Mouse (Mus musculus): ENCODE results near the gene Atxn1. TPM values are rescaled to one million over a fixed set of nuclear protein-coding genes. Genes with fewer than 3 reads are reported as not detected.

Gene Atxn1
- polyA plus RNA-seq, 1 experiment, result 34.9 TPM

DNA sequence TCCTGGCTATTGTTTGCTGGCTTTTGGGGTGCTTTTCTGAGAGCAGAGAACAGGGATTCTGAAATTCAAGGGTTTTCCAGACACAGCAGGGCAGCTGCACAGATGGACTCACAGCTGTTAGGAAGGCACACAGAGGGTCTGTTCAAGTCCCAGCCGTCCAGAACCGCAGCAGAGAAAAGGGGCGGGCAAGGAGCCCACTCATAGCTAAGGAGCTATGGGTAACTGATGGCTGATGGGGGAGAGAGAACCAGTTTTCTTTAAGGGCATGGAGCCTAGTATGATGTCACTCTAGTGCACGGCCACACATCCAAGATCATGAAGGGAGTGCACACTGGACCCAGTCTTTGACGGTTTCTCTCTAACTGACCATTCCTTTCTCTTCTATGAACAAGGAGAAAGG lies 200.5 kb downstream of the Atxn1 start:
- no peaks in the 10 kb centered on the region for H3K4me1 ChIP-seq (ENCODE audit: control insufficient read depth, insufficient read depth, insufficient read length, low read length)
- no peaks in the 10 kb centered on the region for H3K27me3 ChIP-seq (ENCODE audit: control insufficient read depth, insufficient read depth, low read length)
- no peak for TF ChIP-seq CTCF (IDR thresholded peaks at IDR 0.05; ENCODE audit: extremely low read depth, insufficient read length, insufficient replicate concordance, low read depth, low read length)
- TF ChIP-seq POLR2A (IDR thresholded peaks at IDR 0.05; ENCODE audit: low read depth, low read length), result no peak
- 92% methylated on average over 5 of the region's 5 CpGs for WGBS
- no peak overlapping the region for H3K4me3 ChIP-seq (ENCODE audit: low read depth, low read length)
- no peaks in the 10 kb centered on the region for H3K36me3 ChIP-seq (ENCODE audit: control insufficient read depth, insufficient read depth, low read length)
- H3K27ac ChIP-seq (ENCODE audit: insufficient read depth, low read depth, low read length), result no peak overlapping the region

DNA sequence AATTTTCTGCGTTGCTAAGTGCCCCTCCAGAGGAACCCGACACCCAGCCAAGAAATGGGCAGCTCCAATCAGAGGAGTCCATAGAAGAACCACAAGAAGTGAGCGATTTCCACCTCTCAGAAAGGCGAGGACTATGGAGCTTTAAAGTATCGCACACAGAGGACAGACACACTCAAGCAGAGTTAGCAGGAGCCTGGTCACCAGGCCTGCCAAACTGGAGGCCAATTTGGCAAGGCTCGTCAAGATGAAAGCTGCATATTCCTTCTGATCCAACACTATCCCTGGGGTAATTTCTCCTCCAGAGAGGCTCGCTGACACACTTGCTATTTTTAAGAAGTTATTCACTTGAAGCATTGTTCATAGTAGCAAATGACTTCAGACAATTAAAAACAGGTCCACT lies 202.5 kb downstream of the Atxn1 start:
- H3K4me1 ChIP-seq (ENCODE audit: control insufficient read depth, insufficient read depth, insufficient read length, low read length), result no peaks in the 10 kb centered on the region
- peaks cover 3% of the 10 kb centered on the region; the same call in 1 of the 2 replicates for H3K36me3 ChIP-seq (ENCODE audit: control insufficient read depth, insufficient read depth, low read length)
- no peak for TF ChIP-seq POLR2A (IDR thresholded peaks at IDR 0.05; ENCODE audit: low read depth, low read length)
- TF ChIP-seq CTCF (IDR thresholded peaks at IDR 0.05; ENCODE audit: extremely low read depth, insufficient read length, insufficient replicate concordance, low read depth, low read length), result no peak
- WGBS, result 81% methylated on average over 7 of the region's 7 CpGs
- no peak overlapping the region for H3K27ac ChIP-seq (ENCODE audit: insufficient read depth, low read depth, low read length)
- no peak overlapping the region for H3K4me3 ChIP-seq (ENCODE audit: low read depth, low read length)
- H3K27me3 ChIP-seq (ENCODE audit: control insufficient read depth, insufficient read depth, low read length), result no peaks in the 10 kb centered on the region

- Histone ChIP-seq H3K27ac (ENCODE audit: insufficient read depth, low read depth, low read length) (no peak overlapping the region), H3K27me3 (ENCODE audit: control insufficient read depth, insufficient read depth, low read length) (no peaks in the 10 kb centered on the region), H3K36me3 (ENCODE audit: control insufficient read depth, insufficient read depth, low read length) (peaks cover 3% of the 10 kb centered on the region), H3K4me3 (ENCODE audit: low read depth, low read length) (no peak overlapping the region), H3K4me1 (ENCODE audit: control insufficient read depth, insufficient read depth, insufficient read length, low read length) (peaks cover 2% of the 10 kb centered on the region; the same call in 1 of the 2 replicates)
- TF ChIP-seq POLR2A (IDR thresholded peaks at IDR 0.05; ENCODE audit: low read depth, low read length) (no peak), CTCF (IDR thresholded peaks at IDR 0.05; ENCODE audit: extremely low read depth, insufficient read length, insufficient replicate concordance, low read depth, low read length) (no peak)
- 80% methylated on average over 1 of the region's 1 CpGs for WGBS
Measured at GRCm38 (mm10) chr13:45754483-45754882, 210.3 kb downstream of the Atxn1 start.

DNA sequence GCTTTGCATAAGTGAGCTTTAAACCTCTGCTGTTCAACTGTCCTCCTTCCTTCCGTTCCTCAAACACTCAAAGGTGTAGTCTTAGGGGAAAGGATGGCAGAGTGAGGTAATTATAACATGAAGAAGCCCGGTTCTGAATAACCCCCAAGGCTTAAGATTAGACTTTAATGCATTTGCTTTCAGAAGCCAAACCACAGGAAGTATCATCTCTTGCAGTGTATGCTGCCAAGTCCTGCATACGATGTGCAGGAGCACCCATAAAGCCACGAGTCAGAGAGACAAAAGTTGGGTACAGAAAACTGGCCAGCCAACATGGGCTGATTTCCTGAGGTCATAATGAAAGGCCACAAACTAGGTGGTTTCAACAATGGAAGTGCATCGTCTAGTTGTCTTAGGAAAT lies 212.3 kb downstream of the Atxn1 start:
- Histone ChIP-seq H3K27me3 (ENCODE audit: control insufficient read depth, insufficient read depth, low read length) (no peaks in the 10 kb centered on the region), H3K4me1 (ENCODE audit: control insufficient read depth, insufficient read depth, insufficient read length, low read length) (peaks cover 12% of the 10 kb centered on the region; the same call in 1 of the 2 replicates), H3K27ac (ENCODE audit: insufficient read depth, low read depth, low read length) (no peak overlapping the region), H3K36me3 (ENCODE audit: control insufficient read depth, insufficient read depth, low read length) (no peaks in the 10 kb centered on the region; the same call in 1 of the 2 replicates), H3K4me3 (ENCODE audit: low read depth, low read length) (no peak overlapping the region)
- TF ChIP-seq CTCF (IDR thresholded peaks at IDR 0.05; ENCODE audit: extremely low read depth, insufficient read length, insufficient replicate concordance, low read depth, low read length) (no peak), POLR2A (IDR thresholded peaks at IDR 0.05; ENCODE audit: low read depth, low read length) (no peak)
- WGBS, result 63% methylated on average over 5 of the region's 5 CpGs

GRCm38 (mm10) chr13:45751231-45751630 lies 213.6 kb downstream of the Atxn1 start:
- TF ChIP-seq CTCF (IDR thresholded peaks at IDR 0.05; ENCODE audit: extremely low read depth, insufficient read length, insufficient replicate concordance, low read depth, low read length) (no peak), POLR2A (IDR thresholded peaks at IDR 0.05; ENCODE audit: low read depth, low read length) (no peak)
- no peaks in the 10 kb centered on the region for H3K27me3 ChIP-seq (ENCODE audit: control insufficient read depth, insufficient read depth, low read length)
- H3K4me1 ChIP-seq (ENCODE audit: control insufficient read depth, insufficient read depth, insufficient read length, low read length), result peaks cover 12% of the 10 kb centered on the region; the same call in 1 of the 2 replicates
- H3K27ac ChIP-seq (ENCODE audit: insufficient read depth, low read depth, low read length), result no peak overlapping the region
- H3K4me3 ChIP-seq (ENCODE audit: low read depth, low read length), result no peak overlapping the region
- no peaks in the 10 kb centered on the region; the same call in 1 of the 2 replicates for H3K36me3 ChIP-seq (ENCODE audit: control insufficient read depth, insufficient read depth, low read length)
- 72% methylated on average over 2 of the region's 2 CpGs for whole genome bisulfite sequencing

DNA sequence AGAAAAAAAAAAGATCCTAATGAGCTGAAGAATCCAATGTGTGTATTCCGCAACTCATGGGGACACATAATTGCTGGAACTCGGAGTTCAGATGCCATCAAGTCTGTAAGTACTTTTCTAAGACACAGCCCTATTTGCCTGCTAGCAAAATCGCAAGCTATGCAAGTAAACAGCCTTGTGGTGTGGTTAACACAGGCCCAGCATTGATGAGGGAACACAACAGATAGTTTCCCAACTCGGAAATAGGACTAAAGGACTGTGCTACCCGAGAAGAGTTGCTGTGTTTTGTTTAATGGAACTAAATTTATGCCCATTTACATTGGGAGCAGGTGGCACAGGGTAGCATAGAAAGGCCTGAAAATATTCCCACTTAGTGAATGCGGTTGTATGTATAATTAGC lies 214.2 kb downstream of the Atxn1 start:
- H3K4me3 ChIP-seq (ENCODE audit: low read depth, low read length), result no peak overlapping the region
- no peaks in the 10 kb centered on the region; the same call in 1 of the 2 replicates for H3K36me3 ChIP-seq (ENCODE audit: control insufficient read depth, insufficient read depth, low read length)
- TF ChIP-seq CTCF (IDR thresholded peaks at IDR 0.05; ENCODE audit: extremely low read depth, insufficient read length, insufficient replicate concordance, low read depth, low read length) (no peak), POLR2A (IDR thresholded peaks at IDR 0.05; ENCODE audit: low read depth, low read length) (no peak)
- H3K4me1 ChIP-seq (ENCODE audit: control insufficient read depth, insufficient read depth, insufficient read length, low read length), result peaks cover 12% of the 10 kb centered on the region; the same call in 1 of the 2 replicates
- H3K27ac ChIP-seq (ENCODE audit: insufficient read depth, low read depth, low read length), result no peak overlapping the region
- 94% methylated on average over 6 of the region's 6 CpGs for WGBS
- no peaks in the 10 kb centered on the region for H3K27me3 ChIP-seq (ENCODE audit: control insufficient read depth, insufficient read depth, low read length)

DNA sequence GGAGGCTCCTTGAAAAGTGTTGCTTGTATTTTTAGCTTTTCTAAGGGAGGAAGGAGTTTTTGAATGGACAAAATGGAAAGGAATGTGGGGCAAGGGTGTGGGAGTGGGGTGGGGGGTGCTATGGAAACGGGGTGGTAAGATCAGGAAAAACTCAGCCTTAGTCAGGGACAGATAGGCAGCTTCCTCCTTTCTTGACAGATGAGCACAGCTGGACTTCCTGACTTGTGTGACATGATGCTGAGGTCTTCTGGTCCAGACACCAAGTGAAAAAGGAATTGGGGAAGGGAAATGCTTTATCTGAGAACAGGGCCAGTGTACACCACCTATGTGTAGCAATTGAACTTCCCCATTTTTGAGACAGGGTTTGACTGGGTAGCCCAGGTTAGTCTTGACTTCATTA lies 214.9 kb downstream of the Atxn1 start:
- H3K4me1 ChIP-seq (ENCODE audit: control insufficient read depth, insufficient read depth, insufficient read length, low read length), result peaks cover 12% of the 10 kb centered on the region; the same call in 1 of the 2 replicates
- H3K27ac ChIP-seq (ENCODE audit: insufficient read depth, low read depth, low read length), result no peak overlapping the region
- no peaks in the 10 kb centered on the region; the same call in 1 of the 2 replicates for H3K36me3 ChIP-seq (ENCODE audit: control insufficient read depth, insufficient read depth, low read length)
- no peaks in the 10 kb centered on the region for H3K27me3 ChIP-seq (ENCODE audit: control insufficient read depth, insufficient read depth, low read length)
- no peak for TF ChIP-seq POLR2A (IDR thresholded peaks at IDR 0.05; ENCODE audit: low read depth, low read length)
- TF ChIP-seq CTCF (IDR thresholded peaks at IDR 0.05; ENCODE audit: extremely low read depth, insufficient read length, insufficient replicate concordance, low read depth, low read length), result no peak
- no peak overlapping the region for H3K4me3 ChIP-seq (ENCODE audit: low read depth, low read length)
- WGBS, result 74% methylated on average over 1 of the region's 1 CpGs
